Mouse (Mus musculus): Measurements from ENCODE around the gene Slc8b1.

GRCm38 (mm10) chr5:120465860-120466259 lies 45.1 kb upstream of the Slc8b1 start:
- TF ChIP-seq POLR2A (IDR thresholded peaks at IDR 0.05; ENCODE audit: borderline replicate concordance, extremely low read depth, low read depth, low read length) (no peak), CTCF (IDR thresholded peaks at IDR 0.05; ENCODE audit: insufficient read depth, low read length) (no peak)

Measured in lung, adult 2 months (tissue).